Mouse (Mus musculus): Measurements from ENCODE around the gene Plac1.

Gene Plac1

DNA sequence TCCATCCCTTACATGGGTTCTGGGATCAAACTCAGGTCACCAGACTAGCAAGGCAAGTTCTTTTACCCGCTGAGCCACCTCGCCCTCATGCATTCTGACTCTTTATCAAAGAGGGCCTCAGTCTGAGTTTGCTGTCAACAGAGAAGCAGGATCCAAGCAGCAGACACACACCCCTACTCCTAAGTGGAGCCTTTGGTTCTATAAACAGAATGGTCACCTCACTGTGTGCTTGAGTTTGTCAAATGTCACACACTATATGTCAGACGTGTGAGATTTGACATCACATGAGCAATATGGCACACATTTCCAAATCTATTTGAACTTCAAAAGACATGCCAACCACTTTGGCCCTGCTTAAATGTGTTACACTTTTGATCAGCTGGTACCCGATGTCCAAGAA, 42.2 kb downstream of the Plac1 start:
- no peak for DNase-seq (ENCODE audit: low read depth, low spot score)

DNA sequence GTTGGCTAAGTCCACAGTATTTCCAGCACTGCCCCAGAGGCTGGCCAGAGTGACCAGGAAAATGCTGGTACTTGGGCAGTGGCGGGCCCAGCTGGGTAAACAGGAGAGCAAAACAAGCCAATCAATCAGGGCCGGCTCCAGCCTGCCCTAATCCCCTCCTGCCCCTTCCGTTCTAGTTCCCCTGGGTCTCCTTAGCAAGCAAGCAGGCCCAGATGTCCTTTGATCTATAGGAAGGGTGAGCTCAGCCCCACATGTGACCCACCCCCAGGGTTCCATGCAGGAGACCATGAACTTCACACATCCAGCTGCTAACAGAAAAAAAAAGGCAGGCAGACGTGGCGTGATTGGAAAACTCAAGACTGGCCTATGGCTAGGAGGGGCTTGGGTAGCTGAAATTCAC, 43.5 kb downstream of the Plac1 start:
- DNase-seq (ENCODE audit: low read depth, low spot score), result no peak

DNA sequence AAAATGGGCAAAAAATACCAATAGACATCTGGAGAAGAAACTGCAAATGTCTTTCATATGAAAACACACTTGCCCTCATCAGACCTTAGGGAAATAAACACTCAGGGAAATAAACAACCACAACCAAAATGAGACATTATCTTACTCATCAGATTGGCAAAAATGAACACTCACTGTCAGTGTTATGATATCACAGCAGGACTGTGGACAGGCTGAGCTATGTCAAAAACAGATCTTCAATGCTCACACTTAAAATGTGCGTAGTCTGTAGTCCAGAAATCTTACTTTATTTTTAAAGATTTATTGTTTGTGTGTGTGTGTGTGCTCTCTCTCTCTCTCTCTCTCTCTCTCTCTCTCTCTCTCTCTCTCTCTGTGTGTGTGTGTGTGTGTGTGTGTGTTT, 51.2 kb downstream of the Plac1 start:
- no peak for DNase-seq (ENCODE audit: low read depth, low spot score)

DNA sequence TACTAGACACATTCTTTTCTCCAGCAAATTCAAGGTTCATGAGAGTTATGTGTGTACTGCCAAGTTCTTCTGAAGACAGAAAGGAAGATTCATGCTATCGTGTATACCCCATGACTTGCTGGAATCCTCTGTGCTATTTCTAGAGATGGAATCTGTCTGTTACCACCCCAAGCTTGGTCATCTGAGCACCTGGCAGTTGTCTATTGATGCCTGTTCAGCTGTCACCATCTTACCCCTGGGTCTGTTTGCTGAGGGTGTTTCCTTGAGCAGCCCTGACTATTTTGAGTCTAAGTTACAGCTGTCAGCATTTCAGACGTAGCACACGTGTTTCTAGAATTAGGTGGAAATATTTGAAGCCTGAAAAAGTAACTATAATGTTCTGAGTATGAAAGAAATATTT, 60.1 kb downstream of the Plac1 start:
- no peak for DNase-seq (ENCODE audit: low read depth, low spot score)

DNA sequence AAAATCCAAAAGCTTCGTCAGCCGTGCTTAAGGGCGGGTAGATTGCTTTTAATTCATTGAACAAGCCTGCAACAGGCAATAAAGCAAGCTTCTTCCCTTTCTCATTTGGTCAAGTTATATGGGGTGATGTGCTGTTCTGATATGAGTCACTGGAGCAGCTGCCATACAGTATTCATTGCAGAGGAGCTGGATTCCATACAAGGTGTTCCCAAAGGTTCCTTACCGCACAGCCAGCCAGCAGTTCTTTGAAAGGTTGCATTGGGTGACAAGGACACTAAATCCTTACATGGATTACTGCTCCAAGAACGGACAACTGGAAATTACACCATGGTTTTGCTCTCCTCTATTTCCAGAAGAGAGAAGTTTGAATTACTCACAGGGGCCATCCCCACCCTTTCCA, 63.6 kb downstream of the Plac1 start:
- DNase-seq (ENCODE audit: low read depth, low spot score), result no peak

DNA sequence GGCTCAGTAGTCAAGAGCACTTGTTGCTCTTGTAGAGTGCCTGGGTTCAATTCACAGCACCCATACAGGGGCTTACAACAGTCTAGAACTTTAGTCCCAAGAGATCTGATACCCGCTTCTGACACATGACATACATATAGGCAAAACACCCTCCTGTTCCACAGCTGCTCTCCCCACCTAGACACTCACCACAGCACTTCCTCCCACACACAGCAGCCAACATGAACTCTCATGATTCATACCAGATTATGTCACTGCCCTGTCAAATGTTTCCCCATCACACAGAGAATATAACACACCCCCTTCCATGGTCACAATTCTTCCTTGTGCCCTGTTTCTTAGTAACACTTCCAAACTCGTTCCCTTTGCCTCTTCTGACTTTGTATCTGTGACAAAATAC, 71.3 kb downstream of the Plac1 start:
- no peak for DNase-seq (ENCODE audit: low read depth, low spot score)

DNA sequence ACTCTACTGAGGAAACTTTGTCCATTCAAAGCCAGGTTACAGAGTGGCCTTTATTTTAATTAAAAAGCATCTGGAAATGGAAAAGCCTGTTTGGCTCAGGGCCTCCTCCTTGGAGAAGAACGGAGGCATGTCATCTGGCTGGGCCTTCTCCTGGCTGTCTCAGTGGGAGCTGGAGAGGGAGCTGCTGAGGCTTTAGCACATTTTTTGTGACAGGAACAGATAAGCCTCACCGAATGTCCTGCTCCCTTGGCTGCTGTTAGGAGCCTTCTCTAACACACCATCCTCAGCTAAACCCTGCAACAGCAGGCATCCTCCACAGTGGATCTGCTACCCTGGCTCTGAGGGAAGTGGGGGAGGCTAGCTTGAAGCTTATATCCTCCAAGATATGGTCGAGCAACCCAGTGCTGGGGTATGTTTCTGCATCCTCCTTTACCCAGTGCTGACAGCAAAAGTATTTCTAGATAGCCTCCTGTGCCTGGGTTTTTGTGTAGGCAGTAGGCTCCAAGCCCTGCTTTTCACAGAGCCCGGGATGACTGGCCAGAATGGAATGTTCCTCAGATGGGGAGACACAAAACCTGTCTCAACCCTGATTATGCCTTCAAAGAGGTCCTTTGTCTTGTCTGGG, 72.9 kb downstream of the Plac1 start:
- no peak for DNase-seq (ENCODE audit: low read depth, low spot score)

DNA sequence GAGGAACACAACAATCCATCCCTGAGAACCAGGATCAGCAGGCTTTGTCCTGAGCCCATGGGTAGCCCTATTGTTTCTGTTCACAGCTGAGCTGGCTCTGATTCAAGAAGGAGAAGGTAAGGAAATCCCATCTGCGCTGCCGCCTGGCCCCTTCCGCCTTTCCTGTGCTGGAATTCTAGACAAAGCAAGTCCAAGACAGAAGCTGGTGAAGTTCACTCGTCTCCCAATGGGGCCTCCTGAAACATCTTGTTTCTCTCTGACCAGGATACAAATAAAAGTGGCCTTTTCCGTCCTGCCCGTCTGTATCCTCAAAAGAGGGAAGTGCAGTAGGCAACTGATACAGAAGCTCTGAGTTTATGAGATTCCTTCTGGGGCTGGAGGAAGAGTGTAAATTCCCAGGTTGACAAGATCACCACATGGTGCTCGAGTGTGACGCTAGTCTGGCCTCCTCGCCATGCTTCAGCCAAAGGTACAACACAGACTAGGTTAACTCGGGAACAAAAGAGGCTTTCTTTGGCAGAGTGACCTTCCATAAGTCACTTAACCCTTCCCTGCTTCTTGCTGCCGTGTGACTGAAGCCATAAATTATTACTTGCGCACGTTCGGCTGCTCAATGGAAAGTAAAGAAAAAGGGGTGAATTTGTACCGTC, 73.5 kb downstream of the Plac1 start:
- DNase-seq (ENCODE audit: low read depth, low spot score), result no peak

DNA sequence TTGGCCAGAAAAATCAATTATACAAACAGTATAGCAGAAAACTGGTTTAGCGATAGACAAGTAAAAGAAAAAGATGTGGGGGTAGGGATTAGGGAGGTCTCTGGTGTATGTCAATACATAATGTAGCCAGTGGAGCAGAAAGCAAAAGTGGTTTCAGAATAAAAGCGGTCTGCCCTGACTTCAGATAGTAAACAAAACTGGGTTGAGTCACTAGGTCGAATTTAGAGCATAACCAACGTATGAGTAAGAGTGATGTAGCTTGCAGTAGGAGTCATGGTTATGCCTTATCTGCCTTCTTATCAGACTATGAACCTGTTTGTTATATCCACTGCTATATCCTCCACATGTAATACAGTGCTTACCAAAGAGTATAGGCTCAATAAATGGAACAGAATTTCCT, 77.3 kb downstream of the Plac1 start:
- no peak for DNase-seq (ENCODE audit: low read depth, low spot score)

DNA sequence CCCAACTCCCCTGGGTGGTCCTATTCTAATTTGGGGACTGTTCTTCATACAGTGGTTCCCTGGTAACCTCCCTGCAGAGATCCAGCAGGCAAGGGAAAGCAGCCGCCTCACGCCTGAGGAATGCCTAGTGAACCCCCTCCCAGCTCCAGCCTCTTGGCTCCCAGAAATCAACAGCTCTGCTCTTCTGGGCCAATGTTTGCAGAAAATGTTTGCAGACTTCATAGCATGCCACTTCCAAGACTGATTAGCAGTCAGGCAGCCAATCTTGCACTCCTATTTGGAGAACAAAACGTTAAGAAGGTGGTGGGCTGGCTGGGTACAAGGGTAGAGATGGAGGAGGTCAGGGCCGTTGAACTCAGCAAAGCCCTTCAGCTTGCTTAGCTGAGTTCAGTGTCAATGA, 78.3 kb downstream of the Plac1 start:
- DNase-seq (ENCODE audit: low read depth, low spot score), result no peak

DNA sequence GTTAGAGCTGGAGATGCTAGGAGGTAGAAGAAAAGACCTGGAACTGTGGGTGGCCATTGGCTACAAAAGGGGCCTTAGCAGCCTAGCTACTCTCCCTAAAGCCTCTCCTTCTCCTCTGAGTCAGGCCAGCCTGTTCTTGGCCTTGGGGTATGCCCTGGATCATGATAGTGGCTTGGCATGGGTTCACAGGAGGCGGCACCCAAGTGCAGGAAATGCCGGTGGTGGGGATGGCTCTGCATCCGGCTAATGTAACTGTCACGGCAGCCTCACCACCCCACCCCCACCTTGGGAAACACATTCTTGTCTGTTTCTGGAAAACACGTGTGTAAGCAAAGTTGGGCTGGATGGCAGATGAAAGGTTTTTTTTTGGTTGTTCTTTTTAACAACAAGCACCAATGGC, 78.8 kb downstream of the Plac1 start:
- DNase-seq (ENCODE audit: low read depth, low spot score), result no peak

DNA sequence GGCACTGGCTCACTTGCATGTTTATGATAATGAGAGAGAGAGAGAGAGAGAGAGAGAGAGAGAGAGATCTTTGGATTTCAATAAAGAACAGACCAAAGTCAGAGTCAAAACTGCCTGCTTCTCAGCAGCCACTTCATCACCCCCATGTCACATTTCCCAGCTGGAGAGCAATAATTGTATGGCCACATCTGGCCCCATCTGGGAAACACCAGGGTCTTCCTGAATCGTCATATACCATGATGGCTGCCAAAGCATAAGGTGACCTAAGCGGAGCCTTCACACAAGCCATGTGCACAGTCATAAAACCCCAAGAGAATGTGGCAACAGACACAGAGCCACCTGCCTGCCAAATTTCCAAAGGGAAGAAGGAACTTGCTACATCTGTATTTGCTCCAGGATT, 91.9 kb downstream of the Plac1 start:
- DNase-seq (ENCODE audit: low read depth, low spot score), result no peak

DNA sequence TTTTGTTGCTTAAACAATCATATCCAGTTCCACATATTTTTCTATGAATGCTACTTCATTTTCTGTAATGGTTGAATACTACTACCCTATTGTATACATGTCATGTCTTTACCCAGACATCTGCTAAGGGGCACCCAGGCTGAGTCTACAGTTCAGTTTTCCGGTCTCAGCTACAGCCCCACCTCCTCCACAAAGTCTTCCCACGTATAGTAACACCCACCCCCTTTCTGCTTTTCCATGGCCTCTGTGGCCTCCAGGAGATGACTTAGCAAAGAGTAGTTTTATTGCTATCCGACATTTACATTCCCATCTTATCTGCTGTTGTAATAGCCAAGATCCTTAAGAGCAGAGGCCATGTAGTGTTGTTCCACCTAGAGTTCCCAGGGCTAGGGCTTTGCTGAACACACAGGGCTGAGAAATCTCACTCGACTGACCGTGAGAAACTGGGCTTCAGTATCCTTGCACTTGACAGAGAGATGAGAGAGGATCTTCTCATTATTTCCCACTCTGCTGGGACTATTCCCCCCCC, 93.5 kb downstream of the Plac1 start:
- DNase-seq (ENCODE audit: low read depth, low spot score), result no peak

DNA sequence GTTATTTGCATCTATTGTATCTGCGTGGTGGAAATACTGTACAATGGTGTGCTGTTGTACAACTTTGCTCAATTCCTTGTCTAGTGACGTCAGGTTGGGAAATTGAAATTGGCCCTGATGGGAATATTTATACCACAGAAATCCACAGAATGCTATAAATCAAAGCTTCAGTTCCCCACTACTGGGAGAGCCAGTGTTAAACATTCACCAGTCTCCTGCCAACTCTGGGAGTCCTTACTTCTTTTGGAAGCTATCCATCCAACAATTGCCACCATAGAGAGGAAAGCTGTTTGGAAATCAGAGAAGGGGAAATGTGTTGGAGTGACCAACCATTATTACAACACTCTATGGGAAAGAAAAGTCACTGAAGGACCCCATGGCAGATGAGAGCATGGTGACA, 100.3 kb downstream of the Plac1 start:
- no peak for DNase-seq (ENCODE audit: low read depth, low spot score)

DNA sequence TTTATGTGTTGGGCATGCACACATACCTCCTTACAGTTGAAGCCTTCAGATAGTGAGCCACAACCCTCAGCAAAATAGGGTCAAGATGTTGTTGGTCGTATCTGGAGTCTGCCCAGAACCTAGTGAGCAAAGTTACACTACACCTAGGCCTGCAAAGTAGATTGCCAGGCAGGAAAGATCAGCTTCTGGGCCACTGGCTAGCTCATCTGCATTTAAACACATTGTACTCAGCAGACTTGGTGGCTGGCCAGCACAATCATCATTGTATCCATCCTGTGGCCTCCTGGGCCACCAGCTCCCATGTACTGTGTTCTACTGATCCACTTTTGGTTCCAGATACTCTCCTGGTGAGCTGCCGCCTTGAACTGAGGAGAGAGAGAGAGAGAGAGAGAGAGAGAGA, 102.8 kb downstream of the Plac1 start:
- no peak for DNase-seq (ENCODE audit: low read depth, low spot score)

DNA sequence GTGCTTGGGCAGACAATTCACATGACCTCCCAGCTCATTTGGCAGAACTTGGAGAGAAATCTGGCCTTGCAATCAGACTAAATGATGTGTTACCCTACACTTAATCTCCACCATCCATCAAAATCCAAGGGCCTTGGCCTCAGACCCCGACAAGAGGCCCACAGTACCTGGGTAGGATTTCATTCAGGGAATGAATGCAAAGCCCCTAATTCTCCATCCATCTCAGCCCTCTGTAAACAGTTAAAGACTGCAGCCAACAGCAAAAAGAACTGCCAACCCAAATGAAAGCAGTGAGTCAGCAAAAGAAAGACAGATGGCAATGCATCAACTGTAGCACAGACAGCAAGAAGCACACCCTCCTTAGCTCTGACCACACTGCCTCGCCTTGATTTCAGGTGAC, 110.4 kb downstream of the Plac1 start:
- DNase-seq (ENCODE audit: low read depth, low spot score), result no peak

DNA sequence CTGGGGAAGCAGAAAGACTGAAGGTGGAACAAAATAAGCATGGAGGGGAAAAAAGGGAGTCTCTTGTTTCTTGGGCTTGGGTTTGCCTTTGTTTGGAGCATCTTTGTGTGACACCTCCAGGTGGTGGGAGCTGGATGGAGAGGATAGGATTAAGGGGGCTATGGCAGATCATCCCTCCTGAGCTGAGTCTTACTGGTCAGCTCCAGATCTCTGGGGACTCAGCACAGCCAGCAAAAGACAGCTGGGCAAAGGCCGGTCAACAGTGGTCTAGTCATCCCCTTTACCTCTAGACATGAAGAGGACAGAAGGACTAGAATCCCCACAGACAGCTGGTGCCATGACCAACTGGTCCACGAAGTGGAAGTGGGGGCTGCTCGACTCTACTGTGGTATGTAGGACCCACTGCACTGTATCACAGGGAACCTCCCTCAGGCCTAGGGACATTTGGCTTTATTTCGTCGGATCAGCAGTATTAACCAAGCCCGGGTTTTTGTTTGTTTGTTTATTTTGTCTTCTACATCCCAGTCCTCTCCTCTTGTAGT, 113.3 kb downstream of the Plac1 start:
- DNase-seq (ENCODE audit: low read depth, low spot score), result no peak

DNA sequence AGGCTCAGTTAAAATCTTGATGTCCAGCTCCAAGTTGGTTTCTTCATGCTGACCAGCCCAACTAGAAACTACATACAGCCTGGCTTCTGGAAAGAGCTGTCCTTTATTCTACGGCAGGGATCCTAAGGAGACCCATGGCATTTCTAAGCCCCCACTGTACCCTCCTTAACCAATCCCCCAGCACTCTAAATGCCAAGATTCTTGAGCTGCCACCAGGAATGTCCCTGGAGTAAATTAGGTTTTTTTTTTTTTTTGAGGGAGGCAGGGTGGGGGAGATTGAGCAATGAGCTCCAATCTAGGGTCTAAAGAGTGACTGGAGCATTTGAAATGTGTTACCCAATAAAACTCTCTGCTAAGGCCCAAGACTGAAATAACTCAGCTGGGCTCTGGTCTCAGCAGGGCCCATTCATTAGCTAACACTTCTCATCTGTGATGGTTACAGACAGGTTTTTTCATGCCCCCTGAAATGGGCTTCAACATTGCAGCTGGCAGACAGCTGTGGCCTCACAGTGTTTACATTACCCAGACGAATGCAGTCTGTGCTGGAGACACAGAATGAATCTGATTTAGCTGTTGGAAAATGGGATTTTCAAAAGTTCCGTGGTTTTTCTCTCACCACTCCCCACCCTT, 114.0 kb downstream of the Plac1 start:
- DNase-seq (ENCODE audit: low read depth, low spot score), result no peak

DNA sequence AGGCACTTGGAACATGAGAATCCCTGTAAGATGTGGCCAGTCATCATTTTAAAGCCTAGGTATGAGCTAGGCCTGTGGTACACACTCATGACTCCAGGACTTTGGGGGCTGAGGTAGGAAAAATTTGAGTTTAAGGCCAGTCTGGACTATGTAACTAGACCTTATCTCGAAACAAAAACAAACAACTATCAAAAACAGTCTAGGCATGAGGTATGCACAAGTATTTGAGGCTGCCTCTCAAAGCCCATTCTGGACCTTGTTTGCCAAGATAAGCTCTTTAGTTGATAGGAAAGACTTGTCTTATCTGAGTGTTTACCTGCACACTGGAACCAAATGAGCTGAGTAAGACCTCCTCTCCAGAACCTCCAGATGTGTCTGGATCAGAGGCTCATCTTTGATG, 116.3 kb downstream of the Plac1 start:
- no peak for DNase-seq (ENCODE audit: low read depth, low spot score)

DNA sequence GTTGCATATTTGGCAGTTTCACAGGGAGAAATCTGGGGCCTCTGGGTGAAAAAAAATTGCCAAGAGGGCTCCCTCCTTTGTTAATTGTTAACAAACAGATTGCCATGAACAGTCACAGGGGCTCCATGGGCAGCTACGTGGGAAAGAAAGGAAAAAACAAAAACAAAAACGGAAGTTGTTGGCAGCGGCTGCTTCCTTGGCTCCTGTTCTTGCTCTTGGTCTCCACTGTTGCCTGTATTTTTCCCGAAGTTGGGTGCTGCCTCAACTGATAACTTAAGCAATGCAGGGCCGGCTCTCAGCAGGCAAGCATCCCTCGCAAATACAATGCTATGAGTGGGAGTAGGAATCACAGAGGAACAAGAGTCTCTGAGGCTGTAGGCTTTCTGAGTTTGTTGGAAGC, 121.3 kb downstream of the Plac1 start:
- no peak for DNase-seq (ENCODE audit: low read depth, low spot score)

DNA sequence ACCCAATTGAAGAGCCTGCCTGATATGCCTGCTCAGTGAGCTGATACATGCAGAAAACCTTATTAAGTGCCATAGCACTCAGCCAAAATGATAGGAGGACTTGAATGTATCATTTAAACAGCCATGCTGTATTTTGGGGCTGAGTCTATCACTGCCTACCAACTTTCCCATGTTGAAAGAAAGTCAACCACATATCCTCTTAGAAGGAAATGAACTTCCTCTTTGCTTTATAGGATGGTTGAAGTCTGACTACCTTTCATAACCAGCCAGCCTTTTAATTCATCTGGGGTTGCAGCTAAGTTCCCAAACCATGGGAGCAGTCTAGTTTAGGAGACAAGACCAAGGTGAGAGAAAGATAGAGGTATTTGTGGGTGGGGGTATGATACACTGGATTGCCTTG, 121.9 kb downstream of the Plac1 start:
- no peak for DNase-seq (ENCODE audit: low read depth, low spot score)

DNA sequence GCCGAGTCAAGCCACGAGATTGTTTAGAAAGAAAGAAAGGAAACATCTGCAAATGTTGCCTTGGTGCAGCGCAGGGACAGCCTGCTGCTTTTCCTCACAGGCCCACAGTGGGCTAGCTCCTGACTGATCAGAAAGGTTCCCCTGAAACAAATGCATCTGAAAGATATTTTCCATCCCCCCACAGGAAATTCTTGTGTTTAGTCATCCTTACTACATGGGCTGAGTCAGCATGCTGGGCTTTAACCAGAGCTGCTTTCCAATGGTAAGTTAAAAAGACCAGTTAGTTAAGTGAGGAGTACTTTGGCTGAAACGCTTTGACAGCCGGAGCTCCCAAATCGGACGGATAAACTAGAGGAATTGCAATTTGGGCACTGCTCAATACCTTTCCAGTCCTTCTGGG, 124.9 kb downstream of the Plac1 start:
- DNase-seq (ENCODE audit: low read depth, low spot score), result no peak

DNA sequence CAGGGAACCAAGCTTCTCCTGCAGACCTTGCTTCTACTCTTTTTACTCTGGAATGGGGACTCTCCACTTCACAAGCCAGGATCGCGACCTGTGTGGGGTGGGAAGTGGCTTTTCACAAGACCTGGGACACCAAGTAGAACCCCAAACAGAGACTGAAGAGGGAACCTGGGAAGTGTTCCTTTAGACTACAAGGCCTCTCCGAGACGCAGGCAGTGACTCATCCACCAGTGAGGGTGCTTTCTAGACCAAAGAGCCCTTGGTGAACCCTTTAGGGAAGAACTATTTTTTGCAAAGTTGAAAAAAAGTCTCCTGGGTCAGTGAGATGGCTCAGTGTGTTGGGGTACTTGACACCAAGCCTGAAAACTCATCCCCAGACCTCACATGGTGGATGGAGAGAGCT, 129.8 kb downstream of the Plac1 start:
- no peak for DNase-seq (ENCODE audit: low read depth, low spot score)
